8 mouse cellular contexts compared by ENCODE assay signal in genomic region chrX:123102806-123103205, GRCm38 (mm10). TPM values are rescaled to one million over a fixed set of nuclear protein-coding genes. Genes with fewer than 3 reads are reported as not detected.
DNase-seq lines count a peak whose midpoint lies in the region; ATAC-seq and TF ChIP-seq lines count a peak whose summit lies in the region.
"Not testable (repeated sequence)": the region's sequence is repeated elsewhere in the genome, so short reads cannot be mapped to it uniquely, and the experiment has no call there.

No protein-coding gene starts in this region.

- not testable (repeated sequence) for TF ChIP-seq POLR2A in spleen, adult 2 months (IDR thresholded peaks at IDR 0.05; ENCODE audit: low read depth, low read length)

- H3K27me3 ChIP-seq in embryonic facial prominence, embryonic 11.5 days (ENCODE audit: control insufficient read depth, insufficient read depth, low read length); hindbrain, embryonic 14.5 days (ENCODE audit: control insufficient read depth, insufficient read depth, low read length); liver, embryonic 15.5 days; midbrain, embryonic 12.5 days; spleen, adult 2 months (ENCODE audit: control insufficient read depth, insufficient read depth, low read length): not testable (repeated sequence)

- peak; percentile 7 for DNase-seq in adrenal gland, postnatal 10 days
- peak; percentile 55 for DNase-seq in embryonic facial prominence, embryonic 11.5 days (ENCODE audit: low spot score)
- not testable (repeated sequence) for DNase-seq in gastrocnemius, adult 2 months; layer of hippocampus, adult 2 months (ENCODE audit: low spot score in 2 of 2); spleen, adult 2 months (ENCODE audit: low read depth in 1 of 2, low spot score in 2 of 2)
- DNase-seq in hindbrain, embryonic 14.5 days (ENCODE audit: low spot score) = peak; percentile 54

- H3K27ac ChIP-seq in embryonic facial prominence, embryonic 11.5 days (replicated peaks; ENCODE audit: low read depth, low read length) = peak overlapping the region; percentile 83; the same call in 1 of the 2 replicates
- H3K27ac ChIP-seq in gastrocnemius, adult 2 months = peak overlapping the region; percentile 89
- H3K27ac ChIP-seq in hindbrain, embryonic 14.5 days = peak overlapping the region; percentile 96
- H3K27ac ChIP-seq in layer of hippocampus, adult 2 months = peak overlapping the region; percentile 91
- peak overlapping the region; percentile 61; the same call in 1 of the 2 replicates for H3K27ac ChIP-seq in liver, embryonic 15.5 days (replicated peaks)
- H3K27ac ChIP-seq in midbrain, embryonic 12.5 days (replicated peaks) = peak overlapping the region; percentile 97
- H3K27ac ChIP-seq in spleen, adult 2 months (ENCODE audit: insufficient read depth, low read length) = not testable (repeated sequence)

- H3K4me2 ChIP-seq in embryonic facial prominence, embryonic 11.5 days (ENCODE audit: low read depth, low read length) = not testable (repeated sequence)
- peak overlapping the region; percentile 43 for H3K4me2 ChIP-seq in hindbrain, embryonic 14.5 days (replicated peaks)
- H3K4me2 ChIP-seq in liver, embryonic 15.5 days = peak overlapping the region; percentile 61
- peak overlapping the region; percentile 46; the same call in 1 of the 2 replicates for H3K4me2 ChIP-seq in midbrain, embryonic 12.5 days (replicated peaks)

- H3K9me3 ChIP-seq in embryonic facial prominence, embryonic 11.5 days (replicated peaks; ENCODE audit: control insufficient read depth, low read length); hindbrain, embryonic 14.5 days (ENCODE audit: control insufficient read depth, low read length); liver, embryonic 15.5 days (replicated peaks); midbrain, embryonic 12.5 days: not testable (repeated sequence)

- not testable (repeated sequence) for H3K36me3 ChIP-seq in embryonic facial prominence, embryonic 11.5 days (replicated peaks; ENCODE audit: control insufficient read depth, insufficient read depth, low read depth, low read length); hindbrain, embryonic 14.5 days (replicated peaks; ENCODE audit: control insufficient read depth, insufficient read depth); liver, embryonic 15.5 days (replicated peaks); midbrain, embryonic 12.5 days; spleen, adult 2 months (ENCODE audit: control insufficient read depth, insufficient read depth, low read length)

- not testable (repeated sequence) for TF ChIP-seq CTCF in gastrocnemius, adult 2 months (IDR thresholded peaks at IDR 0.05); layer of hippocampus, adult 2 months (conservative IDR thresholded peaks at IDR 0.05); spleen, adult 2 months (IDR thresholded peaks at IDR 0.05; ENCODE audit: extremely low read depth, insufficient read depth, insufficient read length, insufficient replicate concordance)

- intact Hi-C loops in gastrocnemius, adult 2 months (cut with DNase I) = not testable (repeated sequence)

- WGBS in embryonic facial prominence, embryonic 11.5 days = 13% methylated on average over 5 of the region's 5 CpGs
- 13% methylated on average over 5 of the region's 5 CpGs for WGBS in hindbrain, embryonic 14.5 days
- WGBS in liver, embryonic 15.5 days (ENCODE audit: insufficient replicate concordance) = 15% methylated on average over 5 of the region's 5 CpGs
- 12% methylated on average over 5 of the region's 5 CpGs for WGBS in midbrain, embryonic 12.5 days
- WGBS in spleen, adult 2 months = 21% methylated on average over 5 of the region's 5 CpGs

- H3K4me1 ChIP-seq in embryonic facial prominence, embryonic 11.5 days (ENCODE audit: control insufficient read depth, insufficient read depth, low read length); hindbrain, embryonic 14.5 days (replicated peaks; ENCODE audit: control insufficient read depth, insufficient read depth, low read length); liver, embryonic 15.5 days (replicated peaks); midbrain, embryonic 12.5 days; spleen, adult 2 months (ENCODE audit: control insufficient read depth, insufficient read depth, insufficient read length): not testable (repeated sequence)

- peak overlapping the region; percentile 63 for H3K9ac ChIP-seq in embryonic facial prominence, embryonic 11.5 days (replicated peaks; ENCODE audit: low read length)
- H3K9ac ChIP-seq in hindbrain, embryonic 14.5 days = peak overlapping the region; percentile 76
- H3K9ac ChIP-seq in liver, embryonic 15.5 days = not testable (repeated sequence)
- peak overlapping the region; percentile 61; the same call in 1 of the 2 replicates for H3K9ac ChIP-seq in midbrain, embryonic 12.5 days (replicated peaks)

- ATAC-seq in embryonic facial prominence, embryonic 11.5 days (replicated peaks; ENCODE audit: insufficient number of reproducible peaks, low FRiP score, low TSS enrichment, low read depth); hindbrain, embryonic 14.5 days (ENCODE audit: low FRiP score): not testable (repeated sequence)
- ATAC-seq in liver, embryonic 15.5 days (ENCODE audit: insufficient read depth) = 0 out of 2 replicates have a peak, but pooled peaks have one; percentile 12
- ATAC-seq in midbrain, embryonic 12.5 days (ENCODE audit: low FRiP score, low read depth) = peak; percentile 20; the same call in 1 of the 2 replicates

- peak overlapping the region; percentile 49 for H3K4me3 ChIP-seq in embryonic facial prominence, embryonic 11.5 days (ENCODE audit: low read depth, low read length)
- peak overlapping the region; percentile 87 for H3K4me3 ChIP-seq in gastrocnemius, adult 2 months
- H3K4me3 ChIP-seq in hindbrain, embryonic 14.5 days (replicated peaks; ENCODE audit: low read length) = peak overlapping the region; percentile 56
- H3K4me3 ChIP-seq in layer of hippocampus, adult 2 months = peak overlapping the region; percentile 65
- peak overlapping the region; percentile 67 for H3K4me3 ChIP-seq in liver, embryonic 15.5 days (replicated peaks)
- H3K4me3 ChIP-seq in midbrain, embryonic 12.5 days = peak overlapping the region; percentile 55
- H3K4me3 ChIP-seq in spleen, adult 2 months (ENCODE audit: extremely low read depth, insufficient read depth, insufficient read length) = peak overlapping the region; percentile 77

RNA-seq across cellular contexts. Expression of gene Cldn34c1, which starts 0.5 kb away (rescaled TPM):
- total RNA-seq in adrenal gland, postnatal 10 days (2021) = 1 to 10 TPM; 6.9 to 9.5 TPM
- 20.8 and 22.9 TPM in 2 replicates for polyA plus RNA-seq in embryonic facial prominence, embryonic 11.5 days (2014; fragmentation: Nextera tagmentation; extraction: Ambion mirVana)
- total RNA-seq in gastrocnemius, adult 2 months (2021) = 1 to 10 TPM in 1 of 2 experiments, under 1 TPM in 1; 0.99 to 1.3 TPM
- 33.0 and 39.2 TPM in 2 replicates for polyA plus RNA-seq in hindbrain, embryonic 14.5 days (2014; fragmentation: Nextera tagmentation; extraction: Ambion mirVana)
- total RNA-seq in layer of hippocampus, adult 2 months (2021) = 1 to 10 TPM; 4.5 to 4.7 TPM
- 3.2 and 3.9 TPM in 2 replicates for polyA plus RNA-seq in liver, embryonic 15.5 days (2015; fragmentation: Nextera tagmentation; extraction: Ambion mirVana)
- 31.5 and 32.7 TPM in 2 replicates for polyA plus RNA-seq in midbrain, embryonic 12.5 days (2016; fragmentation: Nextera tagmentation; extraction: Ambion mirVana)
- polyA plus RNA-seq in spleen, adult 2 months (2012; rRNA removed) = 1.2 and 1.3 TPM in 2 replicates
